In genomic region chr14:55886571-55887382, GRCm38 (mm10) we compare ENCODE assay signal across 8 mouse cellular contexts. TPM values are rescaled to one million over a fixed set of nuclear protein-coding genes. Genes with fewer than 3 reads are reported as not detected.
DNase-seq lines count a peak whose midpoint lies in the region; ATAC-seq and TF ChIP-seq lines count a peak whose summit lies in the region.

No protein-coding gene starts in this region.

- no peak for DNase-seq in frontal cortex, postnatal 36 days (ENCODE audit: low spot score in 2 of 2)
- no peak for DNase-seq in gastrocnemius, adult 8-10 months (ENCODE audit: low spot score in 2 of 2)

- no peak for TF ChIP-seq POLR2A in bone marrow macrophage, adult 2 months (IDR thresholded peaks at IDR 0.05; ENCODE audit: borderline replicate concordance, low read depth, low read length)

- no peak overlapping the region for H3K4me3 ChIP-seq in hindbrain, embryonic 16.5 days (ENCODE audit: low read length)
- H3K4me3 ChIP-seq in hindbrain, embryonic 12.5 days = no peak overlapping the region
- peak overlapping the region; percentile 37 for H3K4me3 ChIP-seq in bone marrow macrophage, adult 2 months (ENCODE audit: insufficient read depth, low read length)
- peak overlapping the region; percentile 69; the same call in 1 of the 2 replicates for H3K4me3 ChIP-seq in embryonic facial prominence, embryonic 15.5 days (replicated peaks)
- H3K4me3 ChIP-seq in liver, embryonic 16.5 days (ENCODE audit: low read depth, low read length) = peak overlapping the region; percentile 79

- no peak for ATAC-seq in hindbrain, embryonic 16.5 days
- ATAC-seq in hindbrain, embryonic 12.5 days (ENCODE audit: low FRiP score) = no peak
- ATAC-seq in embryonic facial prominence, embryonic 15.5 days (ENCODE audit: insufficient number of reproducible peaks, low FRiP score, low TSS enrichment, low read depth) = no peak
- ATAC-seq in liver, embryonic 16.5 days (ENCODE audit: low read depth) = no peak
- no peak for ATAC-seq in megakaryocyte progenitor cell, adult 5-6 weeks (replicated peaks; ENCODE audit: poor library complexity)

- H3K27ac ChIP-seq in hindbrain, embryonic 16.5 days (ENCODE audit: low read depth, low read length) = no peak overlapping the region
- no peak overlapping the region for H3K27ac ChIP-seq in hindbrain, embryonic 12.5 days
- H3K27ac ChIP-seq in bone marrow macrophage, adult 2 months (ENCODE audit: insufficient read depth, low read depth, low read length) = peak overlapping the region; percentile 45
- no peak overlapping the region for H3K27ac ChIP-seq in embryonic facial prominence, embryonic 15.5 days (replicated peaks)
- no peak overlapping the region for H3K27ac ChIP-seq in liver, embryonic 16.5 days (ENCODE audit: low read length)

- H3K36me3 ChIP-seq in hindbrain, embryonic 16.5 days (ENCODE audit: control insufficient read depth, insufficient read depth, low read length) = peaks cover 25% of the 10 kb centered on the region
- H3K36me3 ChIP-seq in hindbrain, embryonic 12.5 days = peaks cover 44% of the 10 kb centered on the region
- peaks cover 52% of the 10 kb centered on the region for H3K36me3 ChIP-seq in embryonic facial prominence, embryonic 15.5 days
- H3K36me3 ChIP-seq in liver, embryonic 16.5 days (ENCODE audit: control insufficient read depth, insufficient read depth) = peaks cover 35% of the 10 kb centered on the region

- 83% methylated on average over 24 of the region's 24 CpGs for WGBS in hindbrain, embryonic 16.5 days
- WGBS in hindbrain, embryonic 12.5 days = 86% methylated on average over 24 of the region's 24 CpGs
- 78% methylated on average over 24 of the region's 24 CpGs for WGBS in embryonic facial prominence, embryonic 15.5 days
- WGBS in liver, embryonic 16.5 days (ENCODE audit: insufficient replicate concordance) = 84% methylated on average over 24 of the region's 24 CpGs

- H3K4me1 ChIP-seq in hindbrain, embryonic 16.5 days (ENCODE audit: control insufficient read depth, insufficient read depth, low read depth, low read length) = peaks cover 19% of the 10 kb centered on the region
- H3K4me1 ChIP-seq in hindbrain, embryonic 12.5 days = peaks cover 27% of the 10 kb centered on the region
- H3K4me1 ChIP-seq in bone marrow macrophage, adult 2 months (ENCODE audit: control insufficient read depth, insufficient read depth, low read length) = peaks cover 19% of the 10 kb centered on the region
- H3K4me1 ChIP-seq in embryonic facial prominence, embryonic 15.5 days = peaks cover 33% of the 10 kb centered on the region
- peaks cover 39% of the 10 kb centered on the region for H3K4me1 ChIP-seq in liver, embryonic 16.5 days (ENCODE audit: control insufficient read depth, low read depth, low read length)

- H3K27me3 ChIP-seq in hindbrain, embryonic 16.5 days (replicated peaks; ENCODE audit: control insufficient read depth, insufficient read depth, low read length) = no peaks in the 10 kb centered on the region
- no peaks in the 10 kb centered on the region for H3K27me3 ChIP-seq in hindbrain, embryonic 12.5 days
- H3K27me3 ChIP-seq in embryonic facial prominence, embryonic 15.5 days = no peaks in the 10 kb centered on the region
- no peaks in the 10 kb centered on the region for H3K27me3 ChIP-seq in liver, embryonic 16.5 days (ENCODE audit: control insufficient read depth, insufficient read depth, low read depth, low read length)

- no peaks in the 10 kb centered on the region for H3K9me3 ChIP-seq in hindbrain, embryonic 16.5 days (ENCODE audit: control insufficient read depth, low read length)
- no peaks in the 10 kb centered on the region for H3K9me3 ChIP-seq in hindbrain, embryonic 12.5 days (replicated peaks)
- H3K9me3 ChIP-seq in embryonic facial prominence, embryonic 15.5 days (replicated peaks) = no peaks in the 10 kb centered on the region
- no peaks in the 10 kb centered on the region for H3K9me3 ChIP-seq in liver, embryonic 16.5 days (replicated peaks; ENCODE audit: control insufficient read depth, low read length)

- peak overlapping the region; percentile 74 for H3K4me2 ChIP-seq in hindbrain, embryonic 16.5 days (ENCODE audit: low read length)
- no peak overlapping the region for H3K4me2 ChIP-seq in hindbrain, embryonic 12.5 days (replicated peaks)
- H3K4me2 ChIP-seq in embryonic facial prominence, embryonic 15.5 days (replicated peaks) = peak overlapping the region; percentile 78
- H3K4me2 ChIP-seq in liver, embryonic 16.5 days (ENCODE audit: low read depth, low read length) = peak overlapping the region; percentile 77; the same call in 1 of the 2 replicates

- H3K9ac ChIP-seq in hindbrain, embryonic 16.5 days (ENCODE audit: low read depth, low read length) = no peak overlapping the region
- H3K9ac ChIP-seq in hindbrain, embryonic 12.5 days = no peak overlapping the region
- H3K9ac ChIP-seq in embryonic facial prominence, embryonic 15.5 days = no peak overlapping the region
- peak overlapping the region; percentile 26; the same call in 1 of the 2 replicates for H3K9ac ChIP-seq in liver, embryonic 16.5 days (ENCODE audit: low read depth, low read length)

- no peak for TF ChIP-seq CTCF in bone marrow macrophage, adult 2 months (IDR thresholded peaks at IDR 0.05; ENCODE audit: low read depth, low read length)

RNA-seq across cellular contexts. Expression of gene Khnyn, which starts 2.0 kb away (rescaled TPM):
- polyA plus RNA-seq in hindbrain, embryonic 16.5 days (2015; fragmentation: Nextera tagmentation; extraction: Ambion mirVana) = 9.1 and 11.4 TPM in 2 replicates
- 22.4 and 23.5 TPM in 2 replicates for polyA plus RNA-seq in hindbrain, embryonic 12.5 days (2016; fragmentation: Nextera tagmentation; extraction: Ambion mirVana)
- polyA plus RNA-seq in bone marrow macrophage, adult 2 months (2012; ENCODE audit: insufficient read depth, insufficient read length, missing spikeins) = 26.8 and 28.9 TPM in 2 replicates
- 18.8 and 19.9 TPM in 2 replicates for polyA plus RNA-seq in embryonic facial prominence, embryonic 15.5 days (2015; fragmentation: Nextera tagmentation; extraction: Ambion mirVana)
- 10.9 and 12.8 TPM in 2 replicates for polyA plus RNA-seq in liver, embryonic 16.5 days (2015; fragmentation: Nextera tagmentation; extraction: Ambion mirVana)
- 1 to 10 TPM; 4.4 to 6.3 (median 4.9) TPM for total RNA-seq in gastrocnemius, adult 8-10 months (2022)
- total RNA-seq in megakaryocyte progenitor cell, adult 5-6 weeks (2015) = 4.6 and 6.1 TPM in 2 replicates
- total RNA-seq in megakaryocyte progenitor cell, adult 5-6 weeks (2017) = 14.3 and 15.3 TPM in 2 replicates

RNA-seq across cellular contexts. Expression of gene Cbln3, which starts 2.6 kb away (rescaled TPM):
- 0.35 and 0.56 TPM in 2 replicates for polyA plus RNA-seq in hindbrain, embryonic 16.5 days (2015; fragmentation: Nextera tagmentation; extraction: Ambion mirVana)
- 0.05 and 0.35 TPM in 2 replicates for polyA plus RNA-seq in hindbrain, embryonic 12.5 days (2016; fragmentation: Nextera tagmentation; extraction: Ambion mirVana)
- polyA plus RNA-seq in bone marrow macrophage, adult 2 months (2012; ENCODE audit: insufficient read depth, insufficient read length, missing spikeins) = 0.16 TPM in 1 of 2 replicates, not detected in the other
- 0.33 and 0.35 TPM in 2 replicates for polyA plus RNA-seq in embryonic facial prominence, embryonic 15.5 days (2015; fragmentation: Nextera tagmentation; extraction: Ambion mirVana)
- polyA plus RNA-seq in liver, embryonic 16.5 days (2015; fragmentation: Nextera tagmentation; extraction: Ambion mirVana) = 0.26 TPM in 2 replicates
- total RNA-seq in gastrocnemius, adult 8-10 months (2022) = not detected
- total RNA-seq in megakaryocyte progenitor cell, adult 5-6 weeks (2015) = 0.17 TPM in 1 of 2 replicates, not detected in the other
- 0.07 TPM in 1 of 2 replicates, not detected in the other for total RNA-seq in megakaryocyte progenitor cell, adult 5-6 weeks (2017)

RNA-seq across cellular contexts. Expression of gene Sdr39u1, which starts 13.3 kb away (rescaled TPM):
- 163 and 175 TPM in 2 replicates for polyA plus RNA-seq in hindbrain, embryonic 16.5 days (2015; fragmentation: Nextera tagmentation; extraction: Ambion mirVana)
- 63.5 and 68.3 TPM in 2 replicates for polyA plus RNA-seq in hindbrain, embryonic 12.5 days (2016; fragmentation: Nextera tagmentation; extraction: Ambion mirVana)
- 2.0 and 3.2 TPM in 2 replicates for polyA plus RNA-seq in bone marrow macrophage, adult 2 months (2012; ENCODE audit: insufficient read depth, insufficient read length, missing spikeins)
- polyA plus RNA-seq in embryonic facial prominence, embryonic 15.5 days (2015; fragmentation: Nextera tagmentation; extraction: Ambion mirVana) = 73.9 and 79.1 TPM in 2 replicates
- 11.9 and 14.6 TPM in 2 replicates for polyA plus RNA-seq in liver, embryonic 16.5 days (2015; fragmentation: Nextera tagmentation; extraction: Ambion mirVana)
- total RNA-seq in gastrocnemius, adult 8-10 months (2022) = 100 to 1,000 TPM; 137 to 151 (median 145) TPM
- total RNA-seq in megakaryocyte progenitor cell, adult 5-6 weeks (2015) = 11.7 and 18.2 TPM in 2 replicates
- 4.2 and 6.9 TPM in 2 replicates for total RNA-seq in megakaryocyte progenitor cell, adult 5-6 weeks (2017)

RNA-seq across cellular contexts. Expression of gene Nynrin, which starts 33.0 kb away (rescaled TPM):
- 8.4 and 13.7 TPM in 2 replicates for polyA plus RNA-seq in hindbrain, embryonic 16.5 days (2015; fragmentation: Nextera tagmentation; extraction: Ambion mirVana)
- 30.4 and 35.8 TPM in 2 replicates for polyA plus RNA-seq in hindbrain, embryonic 12.5 days (2016; fragmentation: Nextera tagmentation; extraction: Ambion mirVana)
- polyA plus RNA-seq in bone marrow macrophage, adult 2 months (2012; ENCODE audit: insufficient read depth, insufficient read length, missing spikeins) = 2.3 and 3.2 TPM in 2 replicates
- polyA plus RNA-seq in embryonic facial prominence, embryonic 15.5 days (2015; fragmentation: Nextera tagmentation; extraction: Ambion mirVana) = 20.8 and 25.0 TPM in 2 replicates
- polyA plus RNA-seq in liver, embryonic 16.5 days (2015; fragmentation: Nextera tagmentation; extraction: Ambion mirVana) = 2.7 and 2.9 TPM in 2 replicates
- 1 to 10 TPM; 1.2 to 3.6 (median 1.9) TPM for total RNA-seq in gastrocnemius, adult 8-10 months (2022)
- 2.8 and 3.9 TPM in 2 replicates for total RNA-seq in megakaryocyte progenitor cell, adult 5-6 weeks (2015)
- 1.9 and 2.7 TPM in 2 replicates for total RNA-seq in megakaryocyte progenitor cell, adult 5-6 weeks (2017)

RNA-seq across cellular contexts. Expression of gene Cma1, which starts 57.7 kb away (rescaled TPM):
- 2.2 TPM in 1 of 2 replicates, not detected in the other for polyA plus RNA-seq in hindbrain, embryonic 16.5 days (2015; fragmentation: Nextera tagmentation; extraction: Ambion mirVana)
- polyA plus RNA-seq in hindbrain, embryonic 12.5 days (2016; fragmentation: Nextera tagmentation; extraction: Ambion mirVana) = not detected in 2 replicates
- not detected in 2 replicates for polyA plus RNA-seq in bone marrow macrophage, adult 2 months (2012; ENCODE audit: insufficient read depth, insufficient read length, missing spikeins)
- polyA plus RNA-seq in embryonic facial prominence, embryonic 15.5 days (2015; fragmentation: Nextera tagmentation; extraction: Ambion mirVana) = 320 and 374 TPM in 2 replicates
- polyA plus RNA-seq in liver, embryonic 16.5 days (2015; fragmentation: Nextera tagmentation; extraction: Ambion mirVana) = 0.67 TPM in 2 replicates
- total RNA-seq in gastrocnemius, adult 8-10 months (2022) = 1 to 10 TPM in 3 of 4 experiments, under 1 TPM in 1; 0.99 to 5.3 (median 1.8) TPM
- not detected in 2 replicates for total RNA-seq in megakaryocyte progenitor cell, adult 5-6 weeks (2015)
- total RNA-seq in megakaryocyte progenitor cell, adult 5-6 weeks (2017) = not detected in 2 replicates

Comparison
In these comparisons a context has a peak if more than half of its experiments do, and no peak if none do; other contexts are left out.
1. H3K4me3 ChIP-seq: peak in bone marrow macrophage, adult 2 months (single experiment), embryonic facial prominence, embryonic 15.5 days (single experiment) and liver, embryonic 16.5 days (single experiment); none in hindbrain, embryonic 16.5 days (single experiment) and hindbrain, embryonic 12.5 days (single experiment).